Mouse (Mus musculus) ES-E14 (cell line): Measurements from ENCODE around the gene Nid2. TPM values are rescaled to one million over a fixed set of nuclear protein-coding genes. Genes with fewer than 3 reads are reported as not detected.

Source experiments
- DNase-seq: peaks from one replicate; pipeline ENCODE4 v3.0.0-alpha.2; 2013; ENCODE audit warnings: low read depth, low spot score
- H3K27ac ChIP-seq: 2 replicates; pipeline ENCODE4 v1.5.1; 2012; ENCODE audit warnings: low read depth, mild to moderate bottlenecking, low read length, moderate library complexity, mixed read lengths; ENCODE audit not compliant: poor library complexity, insufficient read depth, severe bottlenecking
- H3K36me3 ChIP-seq: 2 replicates; pipeline ENCODE4 v1.6.1; 2012; ENCODE audit warnings: mild to moderate bottlenecking, low read length, moderate library complexity, mixed read lengths; ENCODE audit not compliant: control insufficient read depth, poor library complexity, insufficient read depth, severe bottlenecking
- H3K4me1 ChIP-seq, 2 experiments: fragments of 150-350 bp in 1 of 2; sonication (generic) in 1 of 2; 2 replicates each; pipeline ENCODE4 v1.6.1; 2012; ENCODE audit warnings: low read length in 2 of 2, mild to moderate bottlenecking in 1 of 2, mixed read lengths in 1 of 2; ENCODE audit not compliant: control insufficient read depth in 2 of 2, insufficient read depth in 2 of 2, poor library complexity in 1 of 2
- H3K4me3 ChIP-seq, 2 experiments: fragments of 150-350 bp in 1 of 2; sonication (generic) in 1 of 2; 2 replicates each; pipeline ENCODE4 v1.5.1; 2012; ENCODE audit warnings: low read length in 2 of 2, low read depth in 1 of 2, mild to moderate bottlenecking in 1 of 2, mixed read lengths in 1 of 2; ENCODE audit not compliant: insufficient read depth in 1 of 2, poor library complexity in 1 of 2, severe bottlenecking in 1 of 2
- H3K9ac ChIP-seq: 2 replicates; pipeline ENCODE4 v1.6.1; 2012; ENCODE audit warnings: low read depth, mild to moderate bottlenecking, low read length, mixed read lengths; ENCODE audit not compliant: poor library complexity, insufficient read depth, severe bottlenecking
- H3K9me3 ChIP-seq: fragments of 150-350 bp; sonication (generic); 2 replicates; pipeline ENCODE4 v1.6.1; 2012; ENCODE audit warnings: low read depth, mild to moderate bottlenecking, low read length; ENCODE audit not compliant: control insufficient read depth, insufficient read depth
- CHD2 ChIP-seq: IDR thresholded peaks from 2 replicates; pipeline ENCODE4 v1.6.1; 2014; ENCODE audit warnings: mild to moderate bottlenecking, low read depth, low read length, inconsistent platforms
- HCFC1 ChIP-seq: IDR thresholded peaks from 2 replicates; pipeline ENCODE4 v1.6.1; 2012; ENCODE audit warnings: low read length, inconsistent platforms, borderline replicate concordance; ENCODE audit not compliant: insufficient read depth
- MAFK ChIP-seq: IDR thresholded peaks from 2 replicates; pipeline ENCODE4 v1.6.1; 2014; ENCODE audit warnings: mild to moderate bottlenecking, low read depth, low read length, inconsistent platforms; ENCODE audit not compliant: insufficient read depth
- ZC3H11A ChIP-seq: IDR thresholded peaks from 2 replicates; pipeline ENCODE4 v1.6.1; 2012; ENCODE audit warnings: low read depth, mild to moderate bottlenecking, inconsistent platforms, low read length, borderline replicate concordance
- ZNF384 ChIP-seq: IDR thresholded peaks from 2 replicates; pipeline ENCODE4 v1.6.1; 2012; ENCODE audit warnings: low read depth, low read length, inconsistent platforms
- in situ Hi-C, 2 experiments: fragments of 600-800 bp; cut with MboI; formaldehyde crosslinking; loops; one replicate each; pipeline ENCODE4 v1.15.1; 2025; ENCODE audit warnings: low sequenced_read_pairs in 2 of 2, inconsistent platforms in 1 of 2; ENCODE audit not compliant: unreplicated experiment in 2 of 2
- total RNA-seq: library from RNA; depleted of rRNA; stranded (reverse); fragments of 300-350 nt; gene quantifications from 2 replicates; pipeline ENCODE4 v1.2.3, GENCODE M21; 2012

Nid2 gene
- total RNA-seq, 1 experiment = 399 TPM

GRCm38 (mm10) chr14:19769441-19770200 is 18.6 kb downstream of the Nid2 start:
- Histone ChIP-seq H3K9me3 (no peaks in the 10 kb centered on the region), H3K4me1 (peaks cover 4% of the 10 kb centered on the region in 2 experiments; a peak in 2 of 4 replicates), H3K36me3 (peaks cover 68% of the 10 kb centered on the region), H3K9ac (no peak overlapping the region), H3K27ac (no peak overlapping the region), H3K4me3 (no peak overlapping the region)
- in situ Hi-C loops = loop anchor here in 1 of 2 experiments (5.0 to 25.0 kb wide), 3 partner anchors 48 to 218 kb away; partner anchors contain the start of gene Gng2
- DNase-seq = no peak
- TF ChIP-seq MAFK (no peak), ZC3H11A (no peak), HCFC1 (no peak), CHD2 (no peak), ZNF384 (no peak)

- H3K9me3 ChIP-seq = no peaks in the 10 kb centered on the region
- H3K4me1 ChIP-seq = peaks cover 2 to 4% of the 10 kb centered on the region in 2 experiments; a peak in 1 of 4 replicates
- DNase-seq = no peak
- peaks cover 63% of the 10 kb centered on the region for H3K36me3 ChIP-seq
- H3K9ac ChIP-seq = no peak overlapping the region
- no peak overlapping the region for H3K4me3 ChIP-seq
- no peak overlapping the region for H3K27ac ChIP-seq
- in situ Hi-C loops = loop anchor here in 1 of 2 experiments (25.0 kb wide), 2 partner anchors 109 to 216 kb away; partner anchors contain the start of gene Gng2
- no peak for TF ChIP-seq HCFC1
- TF ChIP-seq CHD2 = no peak
These were observed 20.1 kb downstream of the Nid2 start for GRCm38 (mm10) chr14:19771173-19771572.

- no peak overlapping the region for H3K9ac ChIP-seq
- peaks cover 4 to 5% of the 10 kb centered on the region in 2 experiments; a peak in 1 of 4 replicates for H3K4me1 ChIP-seq
- TF ChIP-seq MAFK = no peak
- TF ChIP-seq ZC3H11A = no peak
- TF ChIP-seq HCFC1 = no peak
- no peak for TF ChIP-seq ZNF384
- no peak for TF ChIP-seq CHD2
- no peaks in the 10 kb centered on the region for H3K9me3 ChIP-seq
- H3K4me3 ChIP-seq = no peak overlapping the region
- no peak for DNase-seq
- no peak overlapping the region for H3K27ac ChIP-seq
- in situ Hi-C loops = loop anchor here in 1 of 2 experiments (25.0 kb wide), 2 partner anchors 112 to 213 kb away; partner anchors contain the start of gene Gng2
- H3K36me3 ChIP-seq = peaks cover 62% of the 10 kb centered on the region
These were observed 23.1 kb downstream of the Nid2 start for GRCm38 (mm10) chr14:19774036-19774628.

- DNase-seq = no peak
- no peak overlapping the region for H3K27ac ChIP-seq
- no peaks in the 10 kb centered on the region for H3K9me3 ChIP-seq
- peaks cover 4 to 5% of the 10 kb centered on the region in 2 experiments; a peak in 1 of 4 replicates for H3K4me1 ChIP-seq
- in situ Hi-C loops = no loop called here
- H3K4me3 ChIP-seq = no peak overlapping the region
- TF ChIP-seq HCFC1 (no peak), ZC3H11A (no peak), CHD2 (no peak), ZNF384 (no peak), MAFK (no peak)
- no peak overlapping the region for H3K9ac ChIP-seq
- peaks cover 63% of the 10 kb centered on the region for H3K36me3 ChIP-seq
These were observed 24.4 kb downstream of the Nid2 start for GRCm38 (mm10) chr14:19775491-19775890.
